Mouse (Mus musculus): ENCODE results near the gene Rap1gap. TPM values are rescaled to one million over a fixed set of nuclear protein-coding genes. Genes with fewer than 3 reads are reported as not detected.

Gene Rap1gap
- polyA plus RNA-seq, 1 experiment from 2014 or later, result 4.4 TPM

DNA sequence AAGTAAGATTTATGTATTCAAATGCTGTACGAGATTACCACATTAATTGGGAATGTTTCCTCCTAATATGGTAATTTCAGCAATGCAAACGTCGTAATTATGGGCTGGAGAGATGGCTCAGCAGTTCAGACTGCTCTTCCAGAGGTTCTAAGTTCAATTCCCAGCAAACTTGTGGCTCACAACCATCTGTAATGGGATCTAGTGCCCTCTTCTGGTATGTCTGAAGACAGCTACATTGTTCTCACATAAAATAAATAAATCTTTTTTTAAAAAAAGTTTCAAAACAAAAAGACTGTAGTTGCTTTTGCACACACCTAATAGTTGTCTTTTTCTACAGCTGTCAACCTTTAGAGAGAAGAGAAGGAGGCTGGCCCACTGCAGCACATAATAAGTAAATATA lies 27.9 kb upstream of the Rap1gap start:
- WGBS, result 90% methylated on average over 3 of the region's 3 CpGs
- peaks cover 14% of the 10 kb centered on the region for H3K36me3 ChIP-seq (ENCODE audit: control insufficient read depth, insufficient read depth, low read length)
- H3K4me1 ChIP-seq (replicated peaks; ENCODE audit: control insufficient read depth, insufficient read depth, low read length), result no peaks in the 10 kb centered on the region; the same call in 1 of the 2 replicates

DNA sequence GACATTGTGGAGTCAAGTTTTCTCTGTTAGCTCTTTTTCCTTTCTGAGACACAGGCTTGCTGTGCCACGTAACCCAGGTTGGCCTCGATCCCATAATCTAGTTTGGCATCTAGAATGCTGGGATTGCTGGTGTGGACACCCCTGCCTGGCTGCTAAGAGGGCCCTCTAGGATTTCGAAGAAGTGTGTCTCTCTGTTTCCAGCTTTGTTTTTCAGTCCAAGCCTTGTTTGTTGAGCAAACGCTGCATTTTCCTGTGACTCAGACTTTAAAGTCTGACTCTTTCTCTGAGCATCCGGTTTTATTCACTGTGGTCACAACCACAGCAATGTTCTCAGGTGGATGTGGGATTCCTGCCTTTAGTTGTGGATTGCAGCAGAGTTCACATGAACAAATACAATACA lies 23.0 kb upstream of the Rap1gap start:
- ATAC-seq (replicated peaks; ENCODE audit: low FRiP score) (no peak), DNase-seq (ENCODE audit: low spot score) (no peak)
- no peak overlapping the region for H3K4me2 ChIP-seq (ENCODE audit: low read depth, low read length, severe bottlenecking)
- 75% methylated on average over 5 of the region's 5 CpGs for whole genome bisulfite sequencing
- no peak overlapping the region for H3K4me3 ChIP-seq (ENCODE audit: low read depth, low read length)
- H3K27me3 ChIP-seq (ENCODE audit: control insufficient read depth, insufficient read depth, low read length), result no peaks in the 10 kb centered on the region
- no peak overlapping the region for H3K9ac ChIP-seq (ENCODE audit: low read length)
- H3K4me1 ChIP-seq (replicated peaks; ENCODE audit: control insufficient read depth, insufficient read depth, low read length), result peaks cover 3% of the 10 kb centered on the region; the same call in 1 of the 2 replicates
- no peak overlapping the region for H3K27ac ChIP-seq (ENCODE audit: low read depth, low read length)
- H3K36me3 ChIP-seq (ENCODE audit: control insufficient read depth, insufficient read depth, low read length), result peaks cover 14% of the 10 kb centered on the region; the same call in 1 of the 2 replicates
- no peaks in the 10 kb centered on the region for H3K9me3 ChIP-seq (ENCODE audit: control insufficient read depth, low read length)

More for the DNA sequence above, 27.9 kb upstream of the Rap1gap start:
- no peak overlapping the region for H3K4me2 ChIP-seq (ENCODE audit: low read depth, low read length, severe bottlenecking)
- no peak overlapping the region for H3K9ac ChIP-seq (ENCODE audit: low read length)
- ATAC-seq (replicated peaks; ENCODE audit: low FRiP score), result no peak
- H3K27me3 ChIP-seq (ENCODE audit: control insufficient read depth, insufficient read depth, low read length), result no peaks in the 10 kb centered on the region
- H3K4me3 ChIP-seq (ENCODE audit: low read depth, low read length), result no peak overlapping the region
- DNase-seq (ENCODE audit: low spot score), result no peak
- H3K27ac ChIP-seq (ENCODE audit: low read depth, low read length), result no peak overlapping the region
- no peaks in the 10 kb centered on the region for H3K9me3 ChIP-seq (ENCODE audit: control insufficient read depth, low read length)

DNA sequence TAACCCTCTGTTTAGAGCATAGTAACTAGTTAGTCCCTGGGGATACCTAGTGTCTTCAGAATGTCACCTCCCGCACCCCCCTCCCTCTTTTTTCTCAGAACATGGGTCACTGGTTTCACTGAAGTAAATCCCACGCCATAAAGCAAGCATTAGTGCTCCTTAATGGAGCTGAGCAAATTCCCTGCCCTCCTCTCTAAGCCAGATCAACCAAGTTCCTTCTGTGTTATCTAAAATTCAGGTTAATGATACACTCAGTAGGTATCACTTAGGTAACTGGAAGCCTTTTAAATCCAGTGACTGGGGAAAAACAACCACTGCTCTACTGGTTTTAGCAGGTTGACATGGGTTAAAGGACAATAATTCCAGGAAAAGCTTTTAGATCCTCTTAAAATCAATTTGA lies 22.4 kb upstream of the Rap1gap start:
- H3K36me3 ChIP-seq (ENCODE audit: control insufficient read depth, insufficient read depth, low read length), result peaks cover 14% of the 10 kb centered on the region
- ATAC-seq (replicated peaks; ENCODE audit: low FRiP score), result no peak
- 30% methylated on average over 2 of the region's 2 CpGs for WGBS

DNA sequence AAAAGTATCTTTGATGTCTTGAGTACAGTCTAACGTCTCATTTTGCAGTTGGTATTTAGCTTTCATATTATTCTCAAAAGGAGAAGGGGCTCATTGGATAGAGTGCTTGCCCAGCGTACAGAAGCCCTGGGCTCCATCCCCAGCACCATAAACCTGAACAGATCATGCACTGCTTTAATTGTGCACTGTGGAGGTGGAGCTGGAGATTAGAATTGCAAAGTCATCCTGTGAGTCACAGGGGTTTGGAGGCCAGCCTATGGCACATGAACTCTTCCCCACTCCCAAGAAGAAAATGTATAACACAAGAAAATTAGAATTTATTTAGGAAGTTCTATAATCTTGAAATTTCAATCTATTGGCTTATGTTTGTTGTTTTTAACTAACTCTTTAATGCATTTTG lies 21.1 kb upstream of the Rap1gap start:
- ATAC-seq (replicated peaks; ENCODE audit: low FRiP score) (no peak), DNase-seq (ENCODE audit: low spot score) (no peak)
- 86% methylated on average over 2 of the region's 2 CpGs for WGBS
- Histone ChIP-seq H3K27ac (ENCODE audit: low read depth, low read length) (no peak overlapping the region), H3K27me3 (ENCODE audit: control insufficient read depth, insufficient read depth, low read length) (no peaks in the 10 kb centered on the region), H3K4me3 (ENCODE audit: low read depth, low read length) (no peak overlapping the region), H3K9me3 (ENCODE audit: control insufficient read depth, low read length) (no peaks in the 10 kb centered on the region), H3K4me1 (replicated peaks; ENCODE audit: control insufficient read depth, insufficient read depth, low read length) (peaks cover 3% of the 10 kb centered on the region; the same call in 1 of the 2 replicates), H3K4me2 (ENCODE audit: low read depth, low read length, severe bottlenecking) (no peak overlapping the region), H3K36me3 (ENCODE audit: control insufficient read depth, insufficient read depth, low read length) (peaks cover 17% of the 10 kb centered on the region), H3K9ac (ENCODE audit: low read length) (no peak overlapping the region)

More for the DNA sequence above, 22.4 kb upstream of the Rap1gap start:
- H3K4me2 ChIP-seq (ENCODE audit: low read depth, low read length, severe bottlenecking), result no peak overlapping the region
- H3K27ac ChIP-seq (ENCODE audit: low read depth, low read length), result no peak overlapping the region
- H3K4me3 ChIP-seq (ENCODE audit: low read depth, low read length), result no peak overlapping the region
- no peaks in the 10 kb centered on the region for H3K9me3 ChIP-seq (ENCODE audit: control insufficient read depth, low read length)
- no peak for DNase-seq (ENCODE audit: low spot score)
- peaks cover 3% of the 10 kb centered on the region; the same call in 1 of the 2 replicates for H3K4me1 ChIP-seq (replicated peaks; ENCODE audit: control insufficient read depth, insufficient read depth, low read length)
- H3K27me3 ChIP-seq (ENCODE audit: control insufficient read depth, insufficient read depth, low read length), result no peaks in the 10 kb centered on the region
- H3K9ac ChIP-seq (ENCODE audit: low read length), result no peak overlapping the region

DNA sequence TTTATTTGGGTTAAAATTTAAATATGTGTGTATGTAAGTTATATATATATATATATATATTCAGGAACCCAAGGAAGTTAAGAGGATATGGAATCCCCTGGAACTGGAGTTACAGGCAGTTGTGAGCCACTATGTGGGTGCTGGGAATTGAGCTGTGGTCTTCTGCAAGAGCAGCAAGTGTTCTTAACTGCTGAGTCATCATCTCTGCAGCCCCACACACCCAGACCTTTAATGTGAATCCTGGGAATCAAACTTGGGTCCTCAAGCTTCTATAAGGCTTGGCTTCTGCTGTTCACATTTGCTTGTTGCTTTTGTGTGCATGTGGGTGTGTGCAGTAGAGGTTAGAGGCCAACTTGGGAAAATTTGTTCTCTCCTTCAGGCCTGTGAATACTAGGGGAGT lies 18.3 kb upstream of the Rap1gap start:
- peaks cover 3% of the 10 kb centered on the region; the same call in 1 of the 2 replicates for H3K4me1 ChIP-seq (replicated peaks; ENCODE audit: control insufficient read depth, insufficient read depth, low read length)
- DNase-seq (ENCODE audit: low spot score) (no peak), ATAC-seq (replicated peaks; ENCODE audit: low FRiP score) (no peak)
- no peaks in the 10 kb centered on the region for H3K9me3 ChIP-seq (ENCODE audit: control insufficient read depth, low read length)
- no peak overlapping the region for H3K4me3 ChIP-seq (ENCODE audit: low read depth, low read length)
- no peaks in the 10 kb centered on the region for H3K27me3 ChIP-seq (ENCODE audit: control insufficient read depth, insufficient read depth, low read length)
- no peak overlapping the region for H3K9ac ChIP-seq (ENCODE audit: low read length)
- no peak overlapping the region for H3K27ac ChIP-seq (ENCODE audit: low read depth, low read length)
- no peak overlapping the region for H3K4me2 ChIP-seq (ENCODE audit: low read depth, low read length, severe bottlenecking)
- H3K36me3 ChIP-seq (ENCODE audit: control insufficient read depth, insufficient read depth, low read length), result peaks cover 16% of the 10 kb centered on the region

DNA sequence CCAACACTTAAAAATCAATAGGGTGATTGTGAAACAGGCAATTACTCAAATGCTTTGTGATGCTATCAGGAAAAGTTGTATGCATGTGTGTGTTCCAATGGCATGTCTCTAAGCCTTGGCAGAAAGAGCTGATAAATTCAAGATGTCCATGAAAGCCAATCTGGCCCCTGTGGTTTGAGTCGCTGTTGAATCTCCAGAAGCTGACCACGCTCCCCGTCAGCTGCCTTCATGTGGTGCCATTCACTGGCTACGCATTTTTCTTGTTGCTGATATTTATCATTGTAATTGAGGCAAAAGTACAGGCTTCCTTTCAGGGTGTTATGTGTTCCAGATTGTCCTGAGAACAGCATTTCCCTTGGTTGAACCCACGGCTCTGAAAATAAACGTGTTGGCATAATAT lies 16.9 kb upstream of the Rap1gap start:
- H3K36me3 ChIP-seq (ENCODE audit: control insufficient read depth, insufficient read depth, low read length), result peaks cover 16% of the 10 kb centered on the region
- H3K27me3 ChIP-seq (ENCODE audit: control insufficient read depth, insufficient read depth, low read length), result no peaks in the 10 kb centered on the region
- H3K27ac ChIP-seq (ENCODE audit: low read depth, low read length), result no peak overlapping the region
- H3K9me3 ChIP-seq (ENCODE audit: control insufficient read depth, low read length), result no peaks in the 10 kb centered on the region
- no peak overlapping the region for H3K4me2 ChIP-seq (ENCODE audit: low read depth, low read length, severe bottlenecking)
- no peaks in the 10 kb centered on the region for H3K4me1 ChIP-seq (replicated peaks; ENCODE audit: control insufficient read depth, insufficient read depth, low read length)
- ATAC-seq (replicated peaks; ENCODE audit: low FRiP score) (no peak), DNase-seq (ENCODE audit: low spot score) (no peak)
- WGBS, result 89% methylated on average over 6 of the region's 6 CpGs
- no peak overlapping the region for H3K4me3 ChIP-seq (ENCODE audit: low read depth, low read length)
- no peak overlapping the region for H3K9ac ChIP-seq (ENCODE audit: low read length)

DNA sequence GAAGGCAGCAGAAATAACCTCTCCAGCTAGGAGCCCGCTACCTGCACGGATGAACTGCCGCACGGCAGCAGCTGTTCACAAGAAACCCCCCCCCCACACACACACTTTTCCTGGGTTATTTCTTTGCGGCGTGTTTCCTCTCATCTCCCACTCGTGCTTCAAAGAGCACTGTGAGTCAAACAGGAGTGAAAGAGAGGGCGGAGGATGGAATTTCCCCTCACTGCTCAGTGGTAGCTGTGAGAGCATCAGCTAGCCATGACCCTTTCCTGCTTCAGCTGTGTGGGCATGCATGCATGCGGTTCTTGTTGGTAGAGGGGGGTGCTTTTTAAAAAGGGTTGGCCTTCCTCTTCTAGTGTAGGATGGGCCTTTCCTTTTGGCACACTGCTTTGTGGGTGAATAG lies 16.3 kb upstream of the Rap1gap start:
- no peaks in the 10 kb centered on the region for H3K9me3 ChIP-seq (ENCODE audit: control insufficient read depth, low read length)
- no peak overlapping the region for H3K27ac ChIP-seq (ENCODE audit: low read depth, low read length)
- no peak for DNase-seq (ENCODE audit: low spot score)
- H3K36me3 ChIP-seq (ENCODE audit: control insufficient read depth, insufficient read depth, low read length), result peaks cover 16% of the 10 kb centered on the region
- H3K4me3 ChIP-seq (ENCODE audit: low read depth, low read length), result no peak overlapping the region
- ATAC-seq (replicated peaks; ENCODE audit: low FRiP score), result no peak
- no peak overlapping the region for H3K9ac ChIP-seq (ENCODE audit: low read length)
- H3K27me3 ChIP-seq (ENCODE audit: control insufficient read depth, insufficient read depth, low read length), result no peaks in the 10 kb centered on the region
- no peak overlapping the region for H3K4me2 ChIP-seq (ENCODE audit: low read depth, low read length, severe bottlenecking)
- WGBS, result 89% methylated on average over 9 of the region's 9 CpGs
- H3K4me1 ChIP-seq (replicated peaks; ENCODE audit: control insufficient read depth, insufficient read depth, low read length), result no peaks in the 10 kb centered on the region

DNA sequence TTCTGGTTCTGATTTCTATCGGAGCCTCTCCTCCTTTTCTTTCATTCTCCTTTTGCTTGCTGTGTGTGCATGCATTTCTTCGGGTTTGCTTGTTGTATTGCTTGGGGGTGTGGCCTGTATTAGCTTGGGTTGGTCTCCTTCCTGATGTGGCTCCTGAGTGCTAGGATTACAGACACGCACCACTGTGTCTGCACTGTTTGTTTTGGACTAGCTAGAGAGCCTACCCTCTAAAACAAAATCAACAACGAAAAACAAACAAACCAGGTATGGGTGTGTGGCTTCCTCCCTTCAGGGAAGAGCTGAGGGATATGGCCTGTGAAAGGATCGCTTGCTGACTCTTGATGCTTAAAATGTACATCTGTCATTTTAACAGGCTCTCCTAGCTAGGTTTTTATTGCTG lies 13.6 kb upstream of the Rap1gap start:
- H3K27ac ChIP-seq (ENCODE audit: low read depth, low read length), result no peak overlapping the region
- DNase-seq (ENCODE audit: low spot score) (no peak), ATAC-seq (replicated peaks; ENCODE audit: low FRiP score) (no peak)
- H3K4me3 ChIP-seq (ENCODE audit: low read depth, low read length), result no peak overlapping the region
- WGBS, result 77% methylated on average over 5 of the region's 5 CpGs
- H3K4me1 ChIP-seq (replicated peaks; ENCODE audit: control insufficient read depth, insufficient read depth, low read length), result no peaks in the 10 kb centered on the region
- H3K4me2 ChIP-seq (ENCODE audit: low read depth, low read length, severe bottlenecking), result no peak overlapping the region
- no peaks in the 10 kb centered on the region for H3K9me3 ChIP-seq (ENCODE audit: control insufficient read depth, low read length)
- peaks cover 7% of the 10 kb centered on the region for H3K36me3 ChIP-seq (ENCODE audit: control insufficient read depth, insufficient read depth, low read length)
- no peak overlapping the region for H3K9ac ChIP-seq (ENCODE audit: low read length)
- H3K27me3 ChIP-seq (ENCODE audit: control insufficient read depth, insufficient read depth, low read length), result no peaks in the 10 kb centered on the region

DNA sequence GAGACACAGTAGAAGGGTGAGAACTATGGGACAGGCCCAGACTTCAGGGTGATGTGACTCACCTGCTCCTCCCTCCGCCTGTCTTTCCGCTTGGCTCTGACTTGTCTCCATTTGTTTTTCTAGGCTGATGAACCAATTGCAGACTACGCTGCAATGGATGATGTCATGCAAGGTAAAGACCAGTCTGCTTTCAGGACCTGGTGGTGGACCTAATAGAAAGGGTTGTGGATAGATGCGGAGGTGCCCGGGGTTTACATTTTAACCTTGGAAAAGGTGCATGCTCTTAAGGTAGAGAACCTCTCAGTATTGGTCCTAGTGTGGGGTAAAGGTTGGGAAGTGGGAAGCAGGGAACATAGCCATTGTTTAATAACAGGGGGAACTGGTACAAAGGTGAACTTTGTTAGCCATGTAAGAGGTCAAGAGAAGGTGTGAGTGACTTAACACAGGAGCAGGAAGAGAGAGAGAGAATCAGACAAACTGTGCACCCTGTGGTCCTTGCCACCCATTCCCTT lies 11.6 kb upstream of the Rap1gap start:
- H3K36me3 ChIP-seq (ENCODE audit: control insufficient read depth, insufficient read depth, low read length), result peaks cover 11% of the 10 kb centered on the region
- DNase-seq (ENCODE audit: low spot score) (no peak), ATAC-seq (replicated peaks; ENCODE audit: low FRiP score) (no peak)
- no peak overlapping the region for H3K4me3 ChIP-seq (ENCODE audit: low read depth, low read length)
- no peaks in the 10 kb centered on the region for H3K27me3 ChIP-seq (ENCODE audit: control insufficient read depth, insufficient read depth, low read length)
- H3K9ac ChIP-seq (ENCODE audit: low read length), result no peak overlapping the region
- no peaks in the 10 kb centered on the region for H3K4me1 ChIP-seq (replicated peaks; ENCODE audit: control insufficient read depth, insufficient read depth, low read length)
- over 99% methylated on average over 5 of the region's 5 CpGs for WGBS
- no peak overlapping the region for H3K27ac ChIP-seq (ENCODE audit: low read depth, low read length)
- H3K4me2 ChIP-seq (ENCODE audit: low read depth, low read length, severe bottlenecking), result no peak overlapping the region
- H3K9me3 ChIP-seq (ENCODE audit: control insufficient read depth, low read length), result no peaks in the 10 kb centered on the region
